Mouse (Mus musculus) gastrocnemius, postnatal 4 days (tissue): Measurements from ENCODE around the gene Aox1. TPM values are rescaled to one million over a fixed set of nuclear protein-coding genes. Genes with fewer than 3 reads are reported as not detected.
"Not testable (repeated sequence)": the region's sequence is repeated elsewhere in the genome, so short reads cannot be mapped to it uniquely, and the experiment has no call there.

ENCODE experiments used
- DNase-seq, 2 experiments: peaks; one replicate each; pipeline ENCODE4 v3.0.0; 2021 to 2022; ENCODE audit warnings: low spot score in 2 of 2, mixed read lengths in 2 of 2
- long read RNA-seq, 2 experiments: library from polyadenylated mRNA; stranded (forward); transcript quantifications; one replicate each; pipeline ENCODE4 v2.0.0; 2021
- total RNA-seq, 2 experiments: library from RNA; stranded (reverse); gene quantifications; 2 replicates each; pipeline ENCODE4 v1.2.3; 2021

The Aox1 gene
- 1 to 10 TPM; 5.5 to 6.0 TPM for total RNA-seq
- long read RNA-seq, experiment 1, partial matches to known transcripts: 2 of 2 reads
- long read RNA-seq, experiment 1, other reads (novel, unspliced or antisense): 0 of 2 reads
- long read RNA-seq, experiment 2, full-length matches to known transcripts: 1 of 3 reads
- long read RNA-seq, experiment 2, partial matches to known transcripts: 2 of 3 reads
- long read RNA-seq, experiment 2, other reads (novel, unspliced or antisense): 0 of 3 reads

GRCm38 (mm10) chr1:58029636-58030117, at the start of gene Aox1:
Gene Aox1, plus strand, starts transcription at chr1:58029931.
- peak; percentile 29 to 65 for DNase-seq

- DNase-seq: peak in 1 of 2 experiments; percentile 15
Observed at GRCm38 (mm10) chr1:57989052-57989600, 40.6 kb upstream of the Aox1 start.

GRCm38 (mm10) chr1:57991277-57991676, 38.5 kb upstream of the Aox1 start:
- no peak for DNase-seq

GRCm38 (mm10) chr1:57995432-57996132, 34.1 kb upstream of the Aox1 start, which contains the start of gene Sgo2a:
Gene Sgo2a, plus strand, starts transcription at chr1:57995971.
- DNase-seq: peak; percentile 78 to 94

- DNase-seq: no peak
Observed at GRCm38 (mm10) chr1:57996133-57996615, 33.6 kb upstream of the Aox1 start.

- DNase-seq: no peak
Observed at GRCm38 (mm10) chr1:57998146-57998545, 31.6 kb upstream of the Aox1 start.

GRCm38 (mm10) chr1:58006388-58006787, 23.3 kb upstream of the Aox1 start:
- DNase-seq: not testable (repeated sequence)

- DNase-seq: no peak
Observed at GRCm38 (mm10) chr1:58018856-58019255, 10.9 kb upstream of the Aox1 start, which contains the start of gene Kctd18. Gene Kctd18, minus strand, starts transcription at chr1:58018956.

GRCm38 (mm10) chr1:58027707-58028106, 2.0 kb upstream of the Aox1 start:
- DNase-seq: no peak

- peak; percentile 28 to 72 for DNase-seq
Observed at GRCm38 (mm10) chr1:58030156-58030871, 583 bp downstream of the Aox1 start.

- DNase-seq: peak; percentile 30 to 55
Observed at GRCm38 (mm10) chr1:58031160-58031769, 1.5 kb downstream of the Aox1 start.

GRCm38 (mm10) chr1:58037306-58037705, 7.6 kb downstream of the Aox1 start:
- DNase-seq: not testable (repeated sequence)

- DNase-seq: no peak
Observed at GRCm38 (mm10) chr1:58045076-58045475, 15.3 kb downstream of the Aox1 start.

GRCm38 (mm10) chr1:58045546-58045945, 15.8 kb downstream of the Aox1 start:
- DNase-seq: no peak

- no peak for DNase-seq
Observed at GRCm38 (mm10) chr1:58046721-58047290, 17.1 kb downstream of the Aox1 start.

- DNase-seq: no peak
Observed at GRCm38 (mm10) chr1:58049126-58049525, 19.4 kb downstream of the Aox1 start.

GRCm38 (mm10) chr1:58055598-58055997, 25.9 kb downstream of the Aox1 start:
- no peak for DNase-seq

- DNase-seq: no peak
Observed at GRCm38 (mm10) chr1:58056074-58056807, 26.5 kb downstream of the Aox1 start.

- DNase-seq: no peak
Observed at GRCm38 (mm10) chr1:58056939-58057338, 27.2 kb downstream of the Aox1 start.

GRCm38 (mm10) chr1:58058846-58059245, 29.1 kb downstream of the Aox1 start:
- DNase-seq: no peak
